Mouse (Mus musculus): Measurements from ENCODE around the gene Slc33a1. TPM values are rescaled to one million over a fixed set of nuclear protein-coding genes. Genes with fewer than 3 reads are reported as not detected.

The Slc33a1 gene
- polyA plus RNA-seq, 1 experiment from 2014 or later: 13.7 TPM

DNA sequence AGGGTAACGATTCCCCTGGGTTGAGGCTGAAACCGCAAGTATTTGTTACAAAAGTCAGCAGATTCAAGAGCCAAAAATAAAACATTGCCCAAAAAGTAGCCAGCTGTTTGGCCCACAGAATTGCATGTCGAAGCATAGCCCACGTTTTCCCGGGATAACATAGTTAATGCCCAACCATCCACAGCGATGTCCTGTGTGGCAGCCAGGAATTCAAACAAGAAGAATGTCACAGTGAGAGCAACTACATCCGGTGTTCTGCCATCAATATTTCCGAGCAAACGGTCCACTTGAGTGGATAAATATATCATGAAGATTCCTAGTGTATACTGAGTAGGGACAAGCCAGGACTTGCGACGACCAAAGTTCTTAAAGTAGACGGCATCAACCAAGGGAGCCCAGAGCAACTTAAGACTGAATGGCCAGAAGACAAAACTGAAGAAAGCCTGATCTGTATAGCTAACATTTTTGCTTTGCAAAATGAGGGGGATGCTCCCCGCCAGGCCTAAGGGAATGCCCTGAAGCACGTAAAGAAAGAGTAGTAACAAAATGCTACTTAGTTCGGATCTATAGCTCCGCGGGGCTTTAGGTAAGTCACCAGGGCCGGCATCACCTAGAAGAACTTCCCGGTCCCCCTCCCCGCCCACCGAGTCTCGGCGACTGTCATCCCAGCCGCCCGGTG lies 1.0 kb downstream of the Slc33a1 start:
- Histone ChIP-seq H3K4me3 (ENCODE audit: low read depth, low read length) (peak overlapping the region; percentile 78), H3K9ac (ENCODE audit: low read length) (peak overlapping the region; percentile 77), H3K27ac (ENCODE audit: low read depth, low read length) (no peak overlapping the region), H3K36me3 (ENCODE audit: control insufficient read depth, insufficient read depth, low read length) (no peaks in the 10 kb centered on the region), H3K4me1 (replicated peaks; ENCODE audit: control insufficient read depth, insufficient read depth, low read length) (peaks cover 4% of the 10 kb centered on the region; the same call in 1 of the 2 replicates), H3K4me2 (ENCODE audit: low read depth, low read length, severe bottlenecking) (peak overlapping the region; percentile 87), H3K9me3 (ENCODE audit: control insufficient read depth, low read length) (no peaks in the 10 kb centered on the region), H3K27me3 (ENCODE audit: control insufficient read depth, insufficient read depth, low read length) (no peaks in the 10 kb centered on the region)
- 11% methylated on average over 25 of the region's 25 CpGs for WGBS
- ATAC-seq (replicated peaks; ENCODE audit: low FRiP score) (no peak), DNase-seq (ENCODE audit: low spot score) (no peak)

GRCm38 (mm10) chr3:63949837-63950236 lies 14.7 kb downstream of the Slc33a1 start:
- ATAC-seq (replicated peaks; ENCODE audit: low FRiP score) (no peak), DNase-seq (ENCODE audit: low spot score) (no peak)
- H3K27me3 ChIP-seq (ENCODE audit: control insufficient read depth, insufficient read depth, low read length): no peaks in the 10 kb centered on the region
- H3K36me3 ChIP-seq (ENCODE audit: control insufficient read depth, insufficient read depth, low read length): no peaks in the 10 kb centered on the region
- H3K9ac ChIP-seq (ENCODE audit: low read length): no peak overlapping the region
- no peak overlapping the region for H3K4me2 ChIP-seq (ENCODE audit: low read depth, low read length, severe bottlenecking)
- no peaks in the 10 kb centered on the region for H3K4me1 ChIP-seq (replicated peaks; ENCODE audit: control insufficient read depth, insufficient read depth, low read length)
- H3K27ac ChIP-seq (ENCODE audit: low read depth, low read length): no peak overlapping the region
- no peaks in the 10 kb centered on the region for H3K9me3 ChIP-seq (ENCODE audit: control insufficient read depth, low read length)
- H3K4me3 ChIP-seq (ENCODE audit: low read depth, low read length): no peak overlapping the region
- 83% methylated on average over 3 of the region's 3 CpGs for WGBS

- Histone ChIP-seq H3K9me3 (ENCODE audit: control insufficient read depth, low read length) (no peaks in the 10 kb centered on the region), H3K4me2 (ENCODE audit: low read depth, low read length, severe bottlenecking) (no peak overlapping the region), H3K4me3 (ENCODE audit: low read depth, low read length) (no peak overlapping the region), H3K36me3 (ENCODE audit: control insufficient read depth, insufficient read depth, low read length) (no peaks in the 10 kb centered on the region), H3K27me3 (ENCODE audit: control insufficient read depth, insufficient read depth, low read length) (no peaks in the 10 kb centered on the region), H3K9ac (ENCODE audit: low read length) (no peak overlapping the region), H3K4me1 (replicated peaks; ENCODE audit: control insufficient read depth, insufficient read depth, low read length) (no peaks in the 10 kb centered on the region), H3K27ac (ENCODE audit: low read depth, low read length) (no peak overlapping the region)
- ATAC-seq (replicated peaks; ENCODE audit: low FRiP score): no peak
- DNase-seq (ENCODE audit: low spot score): no peak
- WGBS: 87% methylated on average over 2 of the region's 2 CpGs
Observed at GRCm38 (mm10) chr3:63941204-63941850, 23.2 kb downstream of the Slc33a1 start.

DNA sequence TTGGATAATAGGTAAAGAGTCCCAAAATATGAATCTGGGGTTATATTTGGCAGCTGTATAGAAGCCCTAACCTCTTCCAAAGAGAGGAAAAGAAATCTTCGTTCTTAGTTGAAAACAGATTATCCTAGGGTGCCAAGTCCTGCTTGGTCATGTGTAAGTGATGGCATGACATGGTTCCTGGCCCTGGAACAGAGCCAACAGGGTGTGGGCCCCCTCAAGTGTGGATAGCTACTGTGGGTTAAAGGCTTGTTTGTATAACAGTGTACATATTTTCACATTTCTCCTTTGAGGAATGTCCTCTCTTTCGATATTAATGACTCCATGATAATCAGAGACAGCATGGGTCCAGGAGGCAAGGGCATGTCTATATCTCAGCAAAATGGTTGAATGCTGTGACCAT lies 25.6 kb downstream of the Slc33a1 start:
- ATAC-seq (replicated peaks; ENCODE audit: low FRiP score): no peak
- H3K27me3 ChIP-seq (ENCODE audit: control insufficient read depth, insufficient read depth, low read length): no peaks in the 10 kb centered on the region

DNA sequence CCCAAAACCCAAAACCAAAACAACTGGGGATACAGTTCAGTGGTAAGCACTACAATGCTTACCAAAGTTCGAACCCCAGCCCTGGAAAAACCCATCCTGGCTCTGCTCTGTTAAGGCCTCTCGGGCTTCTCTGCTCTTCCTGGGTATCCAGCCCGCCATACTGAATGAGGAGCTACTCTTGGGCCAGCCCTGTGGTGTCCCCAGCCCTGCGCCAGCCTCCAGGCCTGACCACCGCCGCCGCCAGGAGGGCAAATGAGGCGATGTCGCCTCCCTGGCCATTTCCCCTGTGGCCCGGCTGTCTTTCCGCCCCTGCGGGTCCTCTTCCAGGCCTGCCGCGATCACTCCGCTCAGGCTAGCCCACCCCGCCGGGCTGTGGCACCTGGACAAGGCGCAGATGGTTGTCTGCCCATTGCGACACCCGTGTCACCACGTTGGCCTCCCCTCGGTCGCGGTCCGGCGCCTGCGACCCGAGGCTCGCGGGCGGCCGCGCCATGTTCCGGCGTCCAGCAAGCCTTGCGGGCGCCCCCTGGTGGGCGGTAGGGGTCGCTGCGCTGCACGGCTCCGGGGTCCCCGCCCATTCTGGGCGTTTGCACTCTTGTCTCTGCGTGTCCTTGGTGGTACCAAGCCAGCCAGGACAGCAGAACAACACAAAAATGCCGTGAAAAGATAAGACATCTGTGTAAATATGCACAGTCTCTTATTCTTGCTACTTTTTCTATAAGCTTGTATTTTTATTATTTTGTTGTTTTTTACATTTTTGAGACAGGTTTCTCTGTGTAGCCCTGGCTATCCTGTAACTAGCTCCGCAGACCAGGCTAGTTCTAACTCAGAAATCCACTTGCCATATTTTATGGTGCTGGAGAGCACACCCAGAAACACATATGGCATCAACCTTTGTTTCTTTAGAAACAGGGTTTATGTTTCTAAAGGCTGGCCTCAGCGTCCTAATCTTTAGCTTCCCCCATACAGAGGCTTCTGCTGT lies 35.4 kb downstream of the Slc33a1 start, which contains the start of gene E130311K13Rik:
E130311K13Rik (minus strand) TSS at position 595 of the 982 bp plus-strand sequence.
- peak; percentile 98 for ATAC-seq (replicated peaks; ENCODE audit: low FRiP score)
- 5% methylated on average over 47 of the region's 48 CpGs for WGBS
- Histone ChIP-seq H3K27ac (ENCODE audit: low read depth, low read length) (0 out of 2 replicates have a peak within 1 kb of the TSS, but pooled peaks have one; percentile 27), H3K27me3 (ENCODE audit: control insufficient read depth, insufficient read depth, low read length) (no peaks in the 10 kb centered on the region), H3K4me3 (ENCODE audit: low read depth, low read length) (peak within 1 kb of the TSS; percentile 46), H3K9me3 (ENCODE audit: control insufficient read depth, low read length) (no peaks in the 10 kb centered on the region), H3K4me2 (ENCODE audit: low read depth, low read length, severe bottlenecking) (peak within 1 kb of the TSS; percentile 60), H3K36me3 (ENCODE audit: control insufficient read depth, insufficient read depth, low read length) (no peaks in the 10 kb centered on the region), H3K9ac (ENCODE audit: low read length) (peak within 1 kb of the TSS; percentile 78), H3K4me1 (replicated peaks; ENCODE audit: control insufficient read depth, insufficient read depth, low read length) (no peaks in the 10 kb centered on the region)
- DNase-seq (ENCODE audit: low spot score): peak; percentile 95

More for the DNA sequence above, 25.6 kb downstream of the Slc33a1 start:
- no peaks in the 10 kb centered on the region for H3K4me1 ChIP-seq (replicated peaks; ENCODE audit: control insufficient read depth, insufficient read depth, low read length)
- no peaks in the 10 kb centered on the region for H3K36me3 ChIP-seq (ENCODE audit: control insufficient read depth, insufficient read depth, low read length)
- no peak overlapping the region for H3K4me3 ChIP-seq (ENCODE audit: low read depth, low read length)
- H3K9ac ChIP-seq (ENCODE audit: low read length): no peak overlapping the region
- no peak overlapping the region for H3K4me2 ChIP-seq (ENCODE audit: low read depth, low read length, severe bottlenecking)
- H3K9me3 ChIP-seq (ENCODE audit: control insufficient read depth, low read length): no peaks in the 10 kb centered on the region
- 95% methylated on average over 2 of the region's 2 CpGs for WGBS
- DNase-seq (ENCODE audit: low spot score): no peak
- no peak overlapping the region for H3K27ac ChIP-seq (ENCODE audit: low read depth, low read length)

DNA sequence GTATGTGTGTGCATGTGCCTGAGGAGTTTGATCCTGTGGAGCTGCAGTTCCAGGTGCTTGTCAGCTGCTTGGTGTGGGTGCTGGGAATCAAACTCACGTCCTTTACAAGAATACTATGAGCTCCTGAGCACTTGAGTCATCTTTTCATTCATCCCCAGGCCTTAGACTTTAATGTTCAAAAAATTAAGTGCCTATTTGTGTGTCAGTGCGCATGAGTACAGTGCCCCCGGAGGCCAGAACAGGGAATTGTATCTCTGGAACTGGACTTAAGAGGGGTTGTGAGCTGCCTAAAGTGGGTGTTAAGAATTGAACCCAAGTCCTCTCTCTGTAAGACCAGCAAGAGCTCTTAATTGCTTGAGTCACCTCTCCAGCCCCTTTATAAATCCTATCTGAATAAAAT lies 44.9 kb downstream of the Slc33a1 start:
- no peak for ATAC-seq (replicated peaks; ENCODE audit: low FRiP score)
- Histone ChIP-seq H3K36me3 (ENCODE audit: control insufficient read depth, insufficient read depth, low read length) (no peaks in the 10 kb centered on the region), H3K4me2 (ENCODE audit: low read depth, low read length, severe bottlenecking) (no peak overlapping the region), H3K9ac (ENCODE audit: low read length) (no peak overlapping the region), H3K4me3 (ENCODE audit: low read depth, low read length) (no peak overlapping the region), H3K27me3 (ENCODE audit: control insufficient read depth, insufficient read depth, low read length) (no peaks in the 10 kb centered on the region), H3K4me1 (replicated peaks; ENCODE audit: control insufficient read depth, insufficient read depth, low read length) (no peaks in the 10 kb centered on the region), H3K27ac (ENCODE audit: low read depth, low read length) (no peak overlapping the region), H3K9me3 (ENCODE audit: control insufficient read depth, low read length) (no peaks in the 10 kb centered on the region)
- peak; percentile 62 for DNase-seq (ENCODE audit: low spot score)
- 46% methylated on average over 3 of the region's 3 CpGs for WGBS

GRCm38 (mm10) chr3:63910301-63910700 lies 54.3 kb downstream of the Slc33a1 start:
- no peak overlapping the region for H3K4me3 ChIP-seq (ENCODE audit: low read depth, low read length)
- no peak overlapping the region for H3K27ac ChIP-seq (ENCODE audit: low read depth, low read length)
- DNase-seq (ENCODE audit: low spot score) (no peak), ATAC-seq (replicated peaks; ENCODE audit: low FRiP score) (no peak)
- H3K27me3 ChIP-seq (ENCODE audit: control insufficient read depth, insufficient read depth, low read length): no peaks in the 10 kb centered on the region
- WGBS: 83% methylated on average over 4 of the region's 4 CpGs
- no peak overlapping the region for H3K4me2 ChIP-seq (ENCODE audit: low read depth, low read length, severe bottlenecking)
- no peaks in the 10 kb centered on the region for H3K36me3 ChIP-seq (ENCODE audit: control insufficient read depth, insufficient read depth, low read length)
- no peaks in the 10 kb centered on the region; the same call in 1 of the 2 replicates for H3K4me1 ChIP-seq (replicated peaks; ENCODE audit: control insufficient read depth, insufficient read depth, low read length)
- H3K9me3 ChIP-seq (ENCODE audit: control insufficient read depth, low read length): no peaks in the 10 kb centered on the region
- H3K9ac ChIP-seq (ENCODE audit: low read length): no peak overlapping the region

DNA sequence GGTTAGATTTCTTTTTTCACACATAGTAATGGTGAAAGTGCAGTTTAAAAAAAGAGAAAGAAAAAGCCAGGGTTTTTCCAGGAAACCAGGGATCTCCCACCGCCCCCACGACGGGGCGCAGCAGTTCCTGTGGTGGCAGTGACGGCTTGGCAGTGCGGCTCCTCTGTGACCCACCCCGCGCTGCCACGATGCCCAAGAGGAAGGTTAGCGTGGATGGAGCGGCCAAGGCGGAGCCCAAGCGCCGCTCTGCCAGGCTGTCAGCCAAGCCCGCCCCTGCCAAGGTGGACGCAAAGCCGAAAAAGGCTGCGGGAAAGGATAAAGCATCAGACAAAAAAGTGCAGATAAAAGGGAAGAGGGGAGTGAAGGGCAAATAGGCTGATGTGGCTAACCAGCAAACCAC lies 59.3 kb downstream of the Slc33a1 start:
- Histone ChIP-seq H3K27me3 (ENCODE audit: control insufficient read depth, insufficient read depth, low read length) (no peaks in the 10 kb centered on the region), H3K4me2 (ENCODE audit: low read depth, low read length, severe bottlenecking) (peak overlapping the region; percentile 46), H3K9ac (ENCODE audit: low read length) (peak overlapping the region; percentile 31; the same call in 1 of the 2 replicates), H3K27ac (ENCODE audit: low read depth, low read length) (no peak overlapping the region), H3K9me3 (ENCODE audit: control insufficient read depth, low read length) (no peaks in the 10 kb centered on the region), H3K4me1 (replicated peaks; ENCODE audit: control insufficient read depth, insufficient read depth, low read length) (peaks cover 3% of the 10 kb centered on the region; the same call in 1 of the 2 replicates), H3K4me3 (ENCODE audit: low read depth, low read length) (peak overlapping the region; percentile 17), H3K36me3 (ENCODE audit: control insufficient read depth, insufficient read depth, low read length) (no peaks in the 10 kb centered on the region)
- WGBS: 2% methylated on average over 18 of the region's 18 CpGs
- DNase-seq (ENCODE audit: low spot score) (peak; percentile 61), ATAC-seq (replicated peaks; ENCODE audit: low FRiP score) (peak; percentile 57)

Data from forebrain, embryonic 11.5 days (tissue).